Mouse (Mus musculus) G1E (cell line): ENCODE data around the gene Mllt10. TPM values are rescaled to one million over a fixed set of nuclear protein-coding genes. Genes with fewer than 3 reads are reported as not detected.

Experiments
- ATAC-seq: 2 replicates; pipeline ENCODE4 v1.8.0; 2016; ENCODE audit warnings: mild to moderate bottlenecking; ENCODE audit not compliant: insufficient number of reproducible peaks, poor library complexity, low FRiP score, severe bottlenecking; ENCODE audit errors: extremely low read depth
- DNase-seq: peaks from one replicate; pipeline ENCODE4 v3.0.0; 2012; ENCODE audit warnings: low spot score
- H3K27me3 ChIP-seq: 2 replicates; pipeline ENCODE4 v1.6.1; 2012; ENCODE audit warnings: mild to moderate bottlenecking, low read length, inconsistent platforms; ENCODE audit not compliant: insufficient read depth
- H3K36me3 ChIP-seq: replicated peaks from 2 replicates; pipeline ENCODE3; 2012; ENCODE audit warnings: mild to moderate bottlenecking, inconsistent platforms
- H3K4me1 ChIP-seq: 2 replicates; pipeline ENCODE4 v1.6.1; 2012; ENCODE audit warnings: low read depth, low read length, inconsistent platforms, mixed read lengths; ENCODE audit not compliant: insufficient read depth
- H3K4me3 ChIP-seq: 2 replicates; pipeline ENCODE4 v1.5.1; 2012; ENCODE audit warnings: low read depth, mild to moderate bottlenecking, inconsistent platforms, low read length, moderate library complexity, mixed read lengths
- H3K9me3 ChIP-seq: replicated peaks from 2 replicates; pipeline ENCODE4 v1.6.1; 2012; ENCODE audit warnings: inconsistent platforms
- CTCF ChIP-seq: IDR thresholded peaks from 2 replicates; pipeline ENCODE4 v1.5.1; 2012; ENCODE audit warnings: low read depth, low read length, inconsistent platforms, mixed read lengths
- GATA1 ChIP-seq: IDR thresholded peaks from 2 replicates; pipeline ENCODE4 v1.6.1; 2012; ENCODE audit warnings: borderline replicate concordance, low read length, inconsistent platforms, mixed read lengths
- GATA2 ChIP-seq: IDR thresholded peaks from 2 replicates; pipeline ENCODE4 v1.6.1; 2012; ENCODE audit warnings: low read depth, low read length, inconsistent platforms, borderline replicate concordance
- POLR2AphosphoS5 ChIP-seq: IDR thresholded peaks from 2 replicates; pipeline ENCODE4 v1.6.1; 2012; ENCODE audit warnings: low read depth, low read length, inconsistent platforms; ENCODE audit not compliant: insufficient replicate concordance
- TAL1 ChIP-seq: conservative IDR thresholded peaks from 2 replicates; pipeline ENCODE4 v1.6.1; 2012; ENCODE audit warnings: low read depth, low read length, inconsistent platforms, mixed read lengths
- polyA plus RNA-seq: library from polyadenylated mRNA; stranded (reverse); fragments of >175 nt; gene quantifications from 2 replicates; pipeline ENCODE4 v1.2.3, GENCODE M21; 2012
- total RNA-seq, 2 experiments: library from RNA; stranded (forward) in 1 of 2; stranded (reverse) in 1 of 2; fragments of 200-1000 nt in 1 of 2; fragments of >200 nt in 1 of 2; fragmentation: Nextera tagmentation in 1 of 2; gene quantifications; 2 replicates each; pipeline ENCODE4 v1.2.3; 2014 to 2017

Mllt10 gene
- total and polyA plus RNA-seq, 3 experiments, result 20.8 to 141 (median 73.6) TPM

- DNase-seq (no peak), ATAC-seq (no peak)
- TF ChIP-seq CTCF, result no peak
- TF ChIP-seq TAL1, result no peak
- Histone ChIP-seq H3K4me3 (no peak overlapping the region), H3K4me1 (no peaks in the 10 kb centered on the region), H3K9me3 (no peaks in the 10 kb centered on the region), H3K27me3 (no peaks in the 10 kb centered on the region), H3K36me3 (peaks cover 71% of the 10 kb centered on the region)
Observed at GRCm38 (mm10) chr2:18138131-18138530, 83.1 kb downstream of the Mllt10 start.

GRCm38 (mm10) chr2:18139646-18140045, 84.6 kb downstream of the Mllt10 start:
- no peak for TF ChIP-seq POLR2AphosphoS5
- no peak for TF ChIP-seq GATA1
- no peak for TF ChIP-seq TAL1
- no peak for TF ChIP-seq GATA2
- H3K4me3 ChIP-seq, result no peak overlapping the region
- ATAC-seq (no peak), DNase-seq (no peak)
- no peaks in the 10 kb centered on the region for H3K27me3 ChIP-seq
- H3K36me3 ChIP-seq, result peaks cover 74% of the 10 kb centered on the region
- H3K9me3 ChIP-seq, result no peaks in the 10 kb centered on the region
- H3K4me1 ChIP-seq, result no peaks in the 10 kb centered on the region

GRCm38 (mm10) chr2:18156131-18156530, 101.1 kb downstream of the Mllt10 start:
- no peaks in the 10 kb centered on the region for H3K27me3 ChIP-seq
- DNase-seq, result no peak
- TF ChIP-seq TAL1 (no peak), CTCF (no peak), GATA2 (no peak), POLR2AphosphoS5 (no peak), GATA1 (no peak)
- no peak for ATAC-seq
- H3K9me3 ChIP-seq, result no peaks in the 10 kb centered on the region
- H3K36me3 ChIP-seq, result peaks cover 58% of the 10 kb centered on the region
- H3K4me1 ChIP-seq, result no peaks in the 10 kb centered on the region
- H3K4me3 ChIP-seq, result no peak overlapping the region

- Histone ChIP-seq H3K27me3 (no peaks in the 10 kb centered on the region), H3K36me3 (peaks cover 68% of the 10 kb centered on the region), H3K9me3 (no peaks in the 10 kb centered on the region), H3K4me1 (no peaks in the 10 kb centered on the region), H3K4me3 (no peak overlapping the region)
- no peak for TF ChIP-seq TAL1
- TF ChIP-seq GATA1, result no peak
- no peak for TF ChIP-seq GATA2
- TF ChIP-seq POLR2AphosphoS5, result no peak
- no peak for TF ChIP-seq CTCF
- no peak for DNase-seq
- ATAC-seq, result no peak
Observed at GRCm38 (mm10) chr2:18159426-18159825, 104.4 kb downstream of the Mllt10 start.

- Histone ChIP-seq H3K9me3 (no peaks in the 10 kb centered on the region), H3K27me3 (no peaks in the 10 kb centered on the region), H3K4me3 (no peak overlapping the region), H3K4me1 (no peaks in the 10 kb centered on the region), H3K36me3 (peaks cover 62% of the 10 kb centered on the region)
- DNase-seq (no peak), ATAC-seq (no peak)
- TF ChIP-seq GATA1 (no peak), POLR2AphosphoS5 (no peak), TAL1 (no peak), CTCF (no peak), GATA2 (no peak)
Observed at GRCm38 (mm10) chr2:18160992-18161391, 106.0 kb downstream of the Mllt10 start.

- DNase-seq, result no peak
- TF ChIP-seq TAL1, result no peak
- TF ChIP-seq CTCF, result no peak
- TF ChIP-seq POLR2AphosphoS5, result no peak
- TF ChIP-seq GATA2, result no peak
- TF ChIP-seq GATA1, result no peak
Observed at GRCm38 (mm10) chr2:18165511-18165910, 110.5 kb downstream of the Mllt10 start.

GRCm38 (mm10) chr2:18169174-18169948, 114.3 kb downstream of the Mllt10 start:
- H3K4me3 ChIP-seq, result no peak overlapping the region
- no peak for DNase-seq
- peak; percentile 40; the same call in 1 of the 2 replicates for ATAC-seq

More at GRCm38 (mm10) chr2:18165511-18165910, 110.5 kb downstream of the Mllt10 start:
- H3K4me3 ChIP-seq, result no peak overlapping the region
- peaks cover 20% of the 10 kb centered on the region for H3K4me1 ChIP-seq
- no peaks in the 10 kb centered on the region for H3K27me3 ChIP-seq
- H3K9me3 ChIP-seq, result no peaks in the 10 kb centered on the region
- H3K36me3 ChIP-seq, result peaks cover 50% of the 10 kb centered on the region
- no peak for ATAC-seq

More at GRCm38 (mm10) chr2:18169174-18169948, 114.3 kb downstream of the Mllt10 start:
- Histone ChIP-seq H3K4me1 (peaks cover 25% of the 10 kb centered on the region), H3K36me3 (peaks cover 42% of the 10 kb centered on the region), H3K27me3 (no peaks in the 10 kb centered on the region), H3K9me3 (no peaks in the 10 kb centered on the region)
- TF ChIP-seq TAL1 (no peak), GATA2 (no peak), GATA1 (no peak), POLR2AphosphoS5 (no peak), CTCF (no peak)
